Mouse (Mus musculus) heart, adult 2 months (tissue): Measurements from ENCODE around the gene Tbc1d16.

Source experiments
- CTCF ChIP-seq: fragments of 200-600 bp; IDR thresholded peaks from 2 replicates; pipeline ENCODE4 v1.8.1; 2022; ENCODE audit warnings: antibody characterized with exemption, mild to moderate bottlenecking, moderate library complexity
- EP300 ChIP-seq: fragments of 200-500 bp; IDR thresholded peaks from 2 replicates; pipeline ENCODE4 v1.6.1; 2011; ENCODE audit warnings: low read depth, low read length, control low read depth; ENCODE audit not compliant: insufficient read depth

- TF ChIP-seq EP300 (no peak), CTCF (no peak)
These were observed 39.9 kb downstream of the Tbc1d16 start for GRCm38 (mm10) chr11:119188389-119188788.
